Mouse (Mus musculus): Measurements from ENCODE around the gene Gria2.

Gria2 gene

GRCm38 (mm10) chr3:80802596-80803081, at the start of gene Gria2:
TSS of gene Gria2 (minus strand) at chr3:80802835.
- DNase-seq (ENCODE audit: extremely low read depth, low read depth, low spot score) = no peak

DNA sequence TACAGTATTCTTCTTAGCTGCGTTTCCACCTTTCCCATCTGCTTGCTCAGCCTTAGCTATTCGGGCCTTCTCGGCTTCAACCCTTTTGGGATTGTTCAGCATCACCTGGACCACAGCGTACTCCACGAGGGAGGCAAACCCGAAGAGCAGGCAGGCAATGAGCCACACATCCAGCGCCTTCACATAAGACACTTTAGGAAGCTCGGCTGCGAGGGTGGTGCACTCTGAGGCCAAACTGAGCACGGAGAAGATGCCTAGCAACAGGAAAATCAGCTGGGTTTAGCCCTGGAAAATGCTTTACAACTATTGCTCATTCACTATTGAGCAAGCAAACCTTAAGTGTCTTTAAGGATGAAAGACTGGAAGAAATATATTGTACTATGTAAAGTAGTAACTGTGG, 48.3 kb upstream of the Gria2 start:
- no peak for DNase-seq (ENCODE audit: extremely low read depth, low read depth, low spot score)

GRCm38 (mm10) chr3:80845634-80846033, 43.0 kb upstream of the Gria2 start:
- no peak for DNase-seq (ENCODE audit: extremely low read depth, low read depth, low spot score)

- DNase-seq (ENCODE audit: extremely low read depth, low read depth, low spot score) = no peak
These were observed 37.2 kb upstream of the Gria2 start for GRCm38 (mm10) chr3:80839845-80840244.

DNA sequence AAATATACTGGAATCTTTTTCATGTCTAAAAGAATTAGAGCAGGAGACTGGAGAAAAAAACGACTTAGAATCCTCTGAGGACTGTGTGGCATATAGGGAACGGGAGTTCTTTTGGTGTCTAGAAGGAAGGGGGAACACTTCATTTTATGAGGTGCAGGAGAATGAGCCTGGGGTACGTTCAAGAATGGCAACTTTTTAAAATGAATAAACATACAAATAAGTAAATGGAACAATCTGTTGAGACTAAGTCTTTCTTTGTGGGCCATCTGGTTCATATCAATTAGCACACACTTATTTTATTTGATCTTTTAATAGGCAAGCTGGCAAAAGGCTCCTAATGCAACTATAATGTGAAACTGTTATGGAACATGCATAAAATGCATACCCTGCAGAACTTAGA, 34.9 kb upstream of the Gria2 start:
- no peak for DNase-seq (ENCODE audit: extremely low read depth, low read depth, low spot score)

- DNase-seq (ENCODE audit: extremely low read depth, low read depth, low spot score) = no peak
These were observed 21.3 kb upstream of the Gria2 start for GRCm38 (mm10) chr3:80823975-80824374.

GRCm38 (mm10) chr3:80818619-80819018, 16.0 kb upstream of the Gria2 start:
- no peak for DNase-seq (ENCODE audit: extremely low read depth, low read depth, low spot score)

DNA sequence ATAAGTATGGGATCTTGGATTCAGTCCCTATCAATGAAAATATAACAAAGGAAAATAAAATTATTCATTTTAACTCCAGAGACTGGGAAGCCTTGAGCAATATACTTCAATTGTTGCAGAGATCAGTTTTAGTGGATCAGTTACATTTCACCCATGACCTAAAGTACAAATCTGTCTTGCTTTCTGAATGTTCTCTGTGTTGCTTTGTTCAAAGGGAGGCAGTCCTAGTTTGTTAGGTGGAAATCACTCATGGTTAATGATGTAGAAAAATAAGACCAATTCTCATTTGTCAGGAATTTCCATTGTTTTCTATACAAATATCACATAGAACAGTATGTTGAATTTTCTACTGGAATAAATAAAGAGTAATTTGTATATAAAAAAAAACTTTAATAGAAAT, 11.1 kb upstream of the Gria2 start:
- no peak for DNase-seq (ENCODE audit: extremely low read depth, low read depth, low spot score)

DNA sequence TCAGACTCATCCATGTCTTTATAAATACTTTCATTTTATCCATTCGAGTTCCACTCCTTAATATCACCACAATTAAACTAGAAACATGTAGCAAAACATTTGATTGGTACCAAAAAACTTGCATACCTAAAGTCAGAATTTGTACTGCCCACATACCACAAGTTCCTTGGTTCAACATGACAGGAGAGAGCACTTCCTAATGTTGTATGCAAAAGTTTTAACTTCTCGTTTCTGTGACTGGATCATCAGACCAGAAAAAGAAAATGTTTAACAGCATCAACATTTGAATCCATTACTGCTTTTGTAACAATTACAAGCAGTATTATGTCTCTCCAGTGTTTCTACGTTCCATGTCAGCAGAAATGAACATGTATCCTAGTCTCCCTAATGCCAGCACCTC, 9.6 kb upstream of the Gria2 start:
- DNase-seq (ENCODE audit: extremely low read depth, low read depth, low spot score) = no peak

DNA sequence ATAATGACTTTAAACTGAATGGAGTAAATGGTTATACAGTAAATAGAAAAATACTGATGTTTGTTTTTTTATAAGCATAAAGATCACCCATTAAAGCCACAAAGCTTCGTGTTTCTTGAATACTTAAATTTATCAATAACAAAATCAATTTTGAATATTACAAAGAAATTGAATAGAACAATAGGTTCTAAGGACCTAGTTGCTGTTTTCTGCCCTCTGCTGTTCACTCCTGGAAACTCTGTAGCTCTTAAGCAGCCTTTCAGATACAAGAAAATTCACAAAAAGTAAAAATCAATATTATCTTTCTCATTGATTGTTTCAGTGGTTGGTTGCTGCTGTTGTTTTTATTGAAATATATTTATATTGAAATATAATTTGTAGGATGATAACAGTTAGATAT, 2.7 kb upstream of the Gria2 start:
- no peak for DNase-seq (ENCODE audit: extremely low read depth, low read depth, low spot score)

- DNase-seq (ENCODE audit: extremely low read depth, low read depth, low spot score) = no peak
These were observed 1.2 kb upstream of the Gria2 start for GRCm38 (mm10) chr3:80803811-80804210.

- DNase-seq (ENCODE audit: extremely low read depth, low read depth, low spot score) = no peak
These were observed 576 bp upstream of the Gria2 start for GRCm38 (mm10) chr3:80803211-80803610.

DNA sequence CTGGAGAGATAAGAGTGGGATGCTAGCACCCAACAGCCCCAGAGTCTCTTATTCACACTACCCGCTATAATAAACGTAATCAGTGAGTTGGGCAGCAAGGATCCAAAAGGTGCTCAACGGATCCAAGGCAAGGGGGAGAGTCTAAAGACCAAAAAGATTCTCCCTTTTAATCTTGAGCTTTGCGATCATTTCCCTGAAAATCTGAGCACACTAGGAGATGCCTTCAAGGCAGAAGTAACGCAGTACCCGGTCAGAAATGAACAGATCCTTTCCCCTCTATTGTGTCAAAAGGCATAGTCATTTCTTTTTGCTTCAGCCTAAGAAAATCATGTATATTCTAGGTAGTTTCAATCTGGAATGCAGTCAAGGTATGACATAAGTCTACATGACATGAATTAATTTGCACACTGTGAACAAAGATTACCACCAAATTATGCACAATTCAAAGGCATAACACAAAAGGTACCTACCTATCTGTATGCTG, 766 bp downstream of the Gria2 start:
- no peak for DNase-seq (ENCODE audit: extremely low read depth, low read depth, low spot score)

- DNase-seq (ENCODE audit: extremely low read depth, low read depth, low spot score) = no peak
These were observed 1.4 kb downstream of the Gria2 start for GRCm38 (mm10) chr3:80800995-80801826.

GRCm38 (mm10) chr3:80800299-80800994, 2.2 kb downstream of the Gria2 start:
- DNase-seq (ENCODE audit: extremely low read depth, low read depth, low spot score) = no peak

DNA sequence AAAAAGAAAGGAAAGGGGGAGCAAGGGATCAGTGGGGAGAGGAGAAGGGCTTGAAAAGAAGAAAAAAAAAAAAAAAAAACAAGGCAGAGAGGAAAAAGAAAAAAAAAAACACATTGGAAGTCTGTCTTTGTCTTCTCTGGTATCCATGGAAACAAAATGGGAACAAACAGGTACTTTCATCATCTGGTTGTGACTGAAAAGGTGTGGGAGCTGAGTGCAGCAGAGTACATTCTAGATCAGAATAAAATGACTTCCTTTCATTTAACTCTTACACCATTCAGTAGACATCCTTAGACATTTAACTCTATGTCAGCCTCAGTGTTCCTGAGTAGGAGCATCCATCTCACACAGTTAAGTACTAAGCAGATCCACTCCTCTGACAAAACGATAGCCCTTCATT, 4.7 kb downstream of the Gria2 start:
- DNase-seq (ENCODE audit: extremely low read depth, low read depth, low spot score) = no peak

- no peak for DNase-seq (ENCODE audit: extremely low read depth, low read depth, low spot score)
These were observed 5.9 kb downstream of the Gria2 start for GRCm38 (mm10) chr3:80796764-80797163.

GRCm38 (mm10) chr3:80795284-80795683, 7.4 kb downstream of the Gria2 start:
- DNase-seq (ENCODE audit: extremely low read depth, low read depth, low spot score) = no peak

DNA sequence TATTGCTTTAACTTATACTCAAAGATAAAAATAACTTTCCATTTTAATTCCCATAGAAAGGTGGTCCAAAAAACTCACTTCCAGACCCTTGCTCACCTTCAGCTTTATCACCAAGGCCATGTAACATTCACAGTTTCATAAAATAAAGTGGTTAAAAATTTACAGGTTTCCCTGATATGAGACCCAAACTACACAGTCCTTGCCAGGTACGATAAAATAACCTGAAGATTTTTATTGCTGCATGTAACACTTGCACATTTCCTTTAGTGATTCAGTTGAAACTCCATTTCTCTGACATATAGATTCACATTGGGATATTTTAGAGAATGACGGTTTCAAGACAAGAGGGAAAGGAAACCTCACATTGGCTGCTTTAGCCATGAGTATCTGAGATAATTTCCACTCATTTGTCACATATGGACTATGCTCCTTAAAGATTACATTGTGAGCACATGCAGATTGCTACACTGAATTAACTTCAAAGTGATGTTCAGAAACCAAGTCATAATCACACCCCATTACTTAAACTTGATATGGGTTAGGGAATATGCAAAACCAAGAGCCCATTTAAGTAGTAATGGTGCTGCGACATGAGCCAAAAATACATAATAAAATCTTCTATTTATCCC, 15.4 kb downstream of the Gria2 start:
- DNase-seq (ENCODE audit: extremely low read depth, low read depth, low spot score) = no peak

- no peak for DNase-seq (ENCODE audit: extremely low read depth, low read depth, low spot score)
These were observed 21.5 kb downstream of the Gria2 start for GRCm38 (mm10) chr3:80781144-80781530.

GRCm38 (mm10) chr3:80780383-80781143, 22.1 kb downstream of the Gria2 start:
- no peak for DNase-seq (ENCODE audit: extremely low read depth, low read depth, low spot score)
